Mouse (Mus musculus): Measurements from ENCODE around the gene Ctnnd2.

The Ctnnd2 gene

GRCm38 (mm10) chr15:30387244-30387643 is 214.9 kb downstream of the Ctnnd2 start:
- no peak for DNase-seq

DNA sequence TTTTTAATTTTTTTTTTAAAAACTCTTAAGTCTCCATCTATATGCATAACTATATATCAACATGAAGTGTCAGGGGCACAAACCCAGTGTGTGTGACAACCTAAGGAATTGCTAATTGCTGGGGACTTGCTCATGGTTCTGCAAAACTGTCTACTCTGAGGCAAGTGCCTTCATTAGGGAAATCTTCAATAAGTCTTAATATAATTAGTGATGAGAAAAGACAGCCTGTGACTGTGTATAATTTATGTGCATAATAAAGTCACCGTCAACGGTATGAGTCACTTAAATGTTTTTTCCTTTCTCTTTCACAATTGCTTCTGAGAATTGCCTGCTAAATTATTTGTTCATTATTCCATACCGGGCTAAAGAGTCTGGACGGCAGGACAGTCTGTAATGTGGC is 228.7 kb downstream of the Ctnnd2 start:
- no peak for DNase-seq

DNA sequence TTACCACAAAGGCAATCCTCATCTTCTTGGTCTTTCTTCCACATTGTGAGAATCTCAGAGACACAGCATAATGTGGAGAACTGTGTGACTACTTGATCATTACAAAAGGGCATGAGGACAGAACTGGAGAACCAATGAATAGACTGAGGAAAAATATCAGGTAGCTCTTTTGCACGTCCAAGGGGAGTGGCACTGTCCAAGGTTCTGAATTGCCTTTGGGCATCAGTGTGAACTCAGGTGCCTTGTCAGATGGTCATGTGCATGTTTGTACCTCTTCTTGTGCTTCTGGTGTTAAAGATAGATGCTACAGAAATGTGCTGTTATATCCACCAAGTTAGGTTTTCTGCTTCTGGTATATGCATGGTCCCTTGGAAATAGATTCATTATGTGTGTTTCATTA is 233.9 kb downstream of the Ctnnd2 start:
- DNase-seq = no peak

DNA sequence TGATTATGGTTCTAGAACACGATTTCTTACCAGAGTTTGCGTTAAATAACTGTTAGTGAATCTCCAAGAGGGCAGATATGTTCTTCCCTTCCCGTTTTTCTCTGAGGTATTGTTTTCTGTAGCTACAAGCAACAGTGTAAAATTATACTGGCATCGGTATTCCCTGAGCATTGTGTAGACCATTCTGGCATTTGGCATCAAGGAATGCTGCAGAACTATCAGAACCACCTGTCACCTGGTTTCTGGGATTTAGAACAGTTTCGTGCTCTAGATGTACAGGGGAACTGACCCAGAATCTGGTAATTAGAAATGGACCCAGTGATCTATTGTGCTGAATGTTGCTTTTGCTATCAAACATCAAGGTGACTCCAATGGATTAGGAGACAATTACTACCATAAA is 250.8 kb downstream of the Ctnnd2 start:
- DNase-seq = no peak

- no peak for DNase-seq
These were observed 251.9 kb downstream of the Ctnnd2 start for GRCm38 (mm10) chr15:30424290-30424689.

DNA sequence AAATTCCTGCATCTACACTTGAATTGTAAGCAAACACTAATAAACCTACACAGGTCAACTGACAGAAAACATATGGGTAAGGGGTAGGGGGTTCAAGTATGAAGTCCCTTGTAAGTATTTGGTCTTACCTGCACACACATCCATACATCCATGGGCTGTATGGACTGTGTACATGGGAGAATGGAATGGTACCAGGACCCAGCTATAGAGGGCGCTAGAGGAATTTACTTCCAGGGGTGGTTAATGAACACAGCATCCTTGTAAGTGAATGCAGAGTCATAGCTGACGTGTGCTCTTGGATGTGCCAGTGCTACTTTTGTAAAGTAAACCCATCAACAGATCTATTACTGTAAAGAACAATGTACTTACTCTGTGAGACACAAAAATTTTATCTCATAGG is 254.9 kb downstream of the Ctnnd2 start:
- DNase-seq = peak; percentile 30

GRCm38 (mm10) chr15:30439045-30439444 is 266.7 kb downstream of the Ctnnd2 start:
- no peak for DNase-seq

- no peak for DNase-seq
These were observed 278.4 kb downstream of the Ctnnd2 start for GRCm38 (mm10) chr15:30450765-30451164.

DNA sequence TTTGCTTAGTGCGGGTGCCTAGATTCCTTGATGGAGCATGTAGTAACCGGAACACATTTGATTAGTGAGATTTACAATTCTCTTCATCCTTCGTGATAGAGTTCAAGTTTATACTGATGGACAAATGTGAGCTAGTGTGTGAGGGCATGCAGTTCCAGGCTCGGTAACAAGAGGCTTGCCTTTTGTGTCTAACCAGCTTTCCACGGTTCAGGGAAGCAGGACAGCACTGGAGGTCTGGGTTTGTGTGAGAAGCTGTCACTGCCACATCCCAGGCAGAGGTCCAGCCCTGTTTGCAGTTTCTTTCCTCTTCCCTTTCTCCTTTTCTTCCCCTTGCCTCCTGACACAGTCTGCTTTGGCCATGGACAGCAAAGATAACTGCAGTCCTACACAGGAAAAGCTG is 279.5 kb downstream of the Ctnnd2 start:
- DNase-seq = no peak

DNA sequence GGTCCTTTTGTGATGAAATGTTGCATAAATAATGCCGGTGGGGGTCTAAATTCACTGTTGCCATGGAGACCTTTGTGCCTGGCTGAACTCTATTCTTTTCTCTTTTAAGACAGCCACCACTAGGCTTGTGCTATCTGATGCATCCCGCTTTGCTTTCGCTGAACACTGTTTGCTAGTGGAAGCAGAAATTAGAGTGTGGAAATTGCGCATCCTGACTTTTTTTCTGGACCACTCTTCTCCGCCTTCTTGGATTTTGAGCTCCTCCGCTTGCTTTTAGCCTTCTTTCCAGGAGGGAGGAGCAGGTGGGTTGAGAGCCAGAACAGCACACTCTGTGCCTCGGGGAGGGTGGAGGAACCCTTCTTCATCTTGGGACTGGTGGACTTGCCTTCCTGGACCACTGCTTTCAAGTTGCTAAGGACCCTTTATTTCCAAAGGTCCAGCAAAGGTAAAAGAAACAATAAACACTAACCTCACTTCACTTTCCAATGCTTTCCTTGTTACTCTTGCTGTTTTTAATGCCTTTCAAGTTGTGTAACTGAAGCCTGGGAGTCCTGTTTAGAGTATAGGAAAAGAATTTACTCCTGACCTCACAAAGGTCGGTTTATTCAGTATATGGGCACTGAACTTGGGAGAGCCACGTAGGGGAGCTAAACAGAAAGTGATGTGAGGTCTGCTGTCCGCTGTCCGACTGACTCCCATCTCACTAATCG is 285.3 kb downstream of the Ctnnd2 start:
- DNase-seq = no peak

DNA sequence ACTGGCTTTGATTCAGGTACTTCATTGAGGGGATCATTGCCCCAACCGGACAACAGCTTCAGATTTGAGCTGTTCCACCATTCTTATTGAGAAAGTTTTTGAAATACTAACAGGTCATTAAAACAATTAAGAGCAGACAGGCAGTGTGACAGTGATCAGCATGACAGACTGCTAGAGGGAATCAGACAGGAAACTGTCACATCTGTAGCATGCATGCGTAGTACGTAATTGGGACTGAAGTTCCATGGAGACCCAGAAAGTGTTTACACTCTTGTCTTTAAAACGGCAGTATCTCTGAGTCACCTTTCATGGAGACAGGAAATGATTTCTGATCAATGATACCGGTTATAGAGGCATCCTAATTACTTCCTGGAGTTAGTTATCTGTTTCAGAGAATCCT is 286.3 kb downstream of the Ctnnd2 start:
- DNase-seq = no peak

DNA sequence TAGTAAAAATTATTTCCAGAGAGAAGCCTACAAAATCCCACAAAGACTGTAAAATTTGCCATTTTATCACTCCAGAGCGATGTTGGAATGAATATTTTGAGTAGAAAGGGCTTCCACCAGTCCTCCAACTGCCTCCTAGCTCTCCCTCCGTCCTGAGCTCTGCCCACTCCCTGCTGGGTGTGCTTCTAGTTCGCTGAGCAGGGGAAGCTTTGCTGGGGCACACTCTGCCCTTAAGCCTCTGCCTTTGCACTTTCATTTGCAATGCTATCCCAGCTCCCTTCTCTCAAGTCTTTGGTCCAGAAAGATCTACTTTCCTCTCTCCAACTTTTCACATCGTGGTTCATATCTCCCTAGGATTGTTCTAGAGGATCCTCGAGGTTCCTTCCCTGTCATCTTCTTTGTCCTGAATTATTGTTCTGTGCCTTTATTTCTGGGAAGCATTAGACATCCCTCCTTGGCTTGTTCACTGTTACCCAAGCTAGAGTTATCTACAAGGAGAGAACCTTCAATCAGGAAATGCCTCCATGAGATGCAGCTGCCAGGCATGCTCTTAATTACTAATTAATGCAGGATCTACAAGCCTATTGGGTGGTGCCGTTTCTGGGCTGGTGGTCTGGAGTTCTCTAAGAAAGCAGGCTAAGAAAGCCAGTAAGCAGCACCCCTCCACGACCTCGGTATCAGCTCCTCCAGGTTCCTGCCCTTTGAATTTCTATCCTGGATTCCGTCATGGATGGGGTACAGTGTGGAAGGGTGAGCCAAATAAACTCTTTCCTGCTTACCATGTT is 288.1 kb downstream of the Ctnnd2 start:
- DNase-seq = no peak

DNA sequence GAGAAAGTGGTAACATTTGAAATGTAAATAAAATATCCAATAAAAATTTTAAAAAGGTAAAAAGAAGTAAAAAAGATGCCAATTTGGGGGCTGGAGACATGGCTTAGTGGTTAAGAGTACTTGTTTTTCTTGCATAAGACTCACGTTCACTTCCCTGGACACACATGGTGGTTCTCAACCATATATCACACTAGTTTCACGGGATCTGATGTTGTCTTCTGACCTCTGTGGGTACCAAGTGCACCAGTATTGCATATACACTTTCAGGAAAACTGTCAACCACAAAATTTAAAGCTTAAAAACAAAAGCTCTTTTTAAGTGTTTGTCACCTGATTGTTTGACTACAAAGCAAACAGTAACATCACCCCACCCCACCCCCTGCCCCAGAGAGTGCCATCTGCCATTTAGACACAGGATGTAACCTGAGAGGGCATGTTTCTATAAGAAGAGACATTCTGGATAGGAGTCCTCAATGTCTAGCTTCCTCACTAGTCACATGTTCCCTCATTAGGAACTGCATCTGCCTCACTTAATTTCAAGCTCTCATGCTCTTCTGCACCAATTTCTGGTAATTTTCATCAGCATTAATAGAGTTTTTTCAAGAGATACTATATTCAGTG is 290.5 kb downstream of the Ctnnd2 start:
- no peak for DNase-seq

DNA sequence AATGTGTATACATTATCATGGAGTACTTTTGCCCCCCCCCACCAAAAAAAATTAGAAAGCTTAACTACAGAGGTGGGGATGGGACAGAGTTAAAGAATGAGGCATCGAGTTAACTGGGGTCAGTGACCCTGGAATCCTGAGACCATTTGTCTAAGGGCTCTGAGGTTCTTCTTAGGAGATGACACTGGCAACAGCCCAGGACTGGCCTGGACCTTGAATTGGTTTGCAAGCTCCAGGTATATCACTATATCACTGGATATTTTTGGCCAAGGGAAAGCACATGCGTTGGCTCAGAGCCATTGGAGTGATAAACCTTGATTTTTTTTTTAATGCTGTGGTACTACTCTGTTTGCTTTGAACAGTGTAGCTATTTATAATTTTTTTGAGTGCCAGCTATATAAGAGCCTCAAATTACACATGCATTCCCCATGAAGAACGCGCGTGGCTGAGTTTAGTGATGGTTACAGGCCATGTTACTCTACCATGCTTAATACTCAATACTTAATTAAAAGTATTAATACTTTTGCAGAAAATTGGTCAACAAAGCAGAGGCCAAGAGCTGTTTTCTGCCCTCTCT is 291.2 kb downstream of the Ctnnd2 start:
- DNase-seq = no peak

- no peak for DNase-seq
These were observed 294.7 kb downstream of the Ctnnd2 start for GRCm38 (mm10) chr15:30466950-30467543.

DNA sequence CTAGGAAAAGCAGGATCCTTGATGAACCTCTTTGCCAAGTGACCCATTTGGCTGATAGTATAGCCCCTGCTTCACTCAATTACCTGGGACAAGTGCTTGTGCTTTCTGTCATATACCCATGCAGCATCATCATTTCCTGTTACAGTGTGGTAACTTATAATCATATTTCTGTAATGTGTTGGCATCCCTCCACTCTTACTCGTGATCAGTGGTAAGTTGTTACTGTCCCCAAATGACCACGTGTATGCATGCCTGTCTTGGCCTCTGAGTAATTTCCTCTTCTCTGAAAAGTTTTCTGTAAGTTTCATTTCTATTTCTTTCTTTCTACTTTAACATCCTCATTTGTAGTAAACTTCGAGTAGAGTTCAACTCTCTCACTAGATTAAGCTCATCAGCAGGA is 296.4 kb downstream of the Ctnnd2 start:
- no peak for DNase-seq

DNA sequence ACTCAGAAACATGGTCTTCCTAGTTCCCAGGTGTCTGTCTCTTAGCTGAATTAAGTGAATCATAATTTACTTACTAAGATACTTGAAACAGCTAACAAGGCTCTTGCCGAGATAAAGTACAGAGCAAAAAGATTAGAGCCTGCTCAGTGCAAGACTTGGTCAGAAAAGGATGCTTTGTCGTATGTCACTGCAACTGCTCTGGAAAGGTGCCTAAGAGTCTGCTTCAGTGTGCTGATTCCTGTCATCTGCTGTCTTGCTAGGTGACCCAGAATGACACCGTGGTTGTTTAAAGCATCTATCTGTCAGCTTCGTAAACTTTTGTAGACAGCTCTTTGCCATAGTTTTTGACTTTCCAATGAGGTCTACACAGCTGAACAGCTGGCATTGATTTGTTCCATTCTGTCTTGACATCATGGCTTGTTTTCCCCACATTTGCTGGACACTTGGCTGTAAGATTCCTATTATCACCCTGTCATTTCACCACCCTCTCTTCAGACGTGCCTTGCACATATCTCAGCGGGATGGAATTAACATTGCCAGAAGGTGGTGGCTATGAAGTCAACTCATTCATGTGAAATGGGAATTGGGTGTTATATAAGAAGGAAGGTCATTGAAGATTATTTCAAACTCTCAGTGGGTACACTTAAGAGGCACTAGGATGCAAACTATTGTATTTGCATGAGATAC is 299.0 kb downstream of the Ctnnd2 start:
- no peak for DNase-seq

DNA sequence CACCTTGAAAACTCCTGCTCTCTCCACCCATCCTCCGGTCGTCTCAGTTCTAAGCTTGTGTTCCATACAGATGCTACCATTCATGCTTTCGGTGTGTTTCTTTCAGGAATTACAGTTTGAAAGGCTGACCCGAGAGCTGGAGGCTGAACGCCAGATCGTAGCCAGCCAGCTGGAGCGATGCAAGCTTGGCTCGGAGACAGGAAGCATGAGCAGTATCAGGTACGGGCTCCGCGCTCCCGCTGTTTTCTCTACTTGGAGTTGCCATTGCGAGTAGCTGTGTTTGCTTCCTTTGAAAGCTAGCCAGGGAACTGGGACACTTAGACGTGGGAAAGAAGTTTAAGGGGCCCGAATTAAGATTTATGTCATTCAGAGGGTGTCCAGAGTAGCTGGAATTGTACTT is 308.3 kb downstream of the Ctnnd2 start:
- DNase-seq = no peak

- no peak for DNase-seq
These were observed 334.1 kb downstream of the Ctnnd2 start for GRCm38 (mm10) chr15:30506476-30506875.

DNA sequence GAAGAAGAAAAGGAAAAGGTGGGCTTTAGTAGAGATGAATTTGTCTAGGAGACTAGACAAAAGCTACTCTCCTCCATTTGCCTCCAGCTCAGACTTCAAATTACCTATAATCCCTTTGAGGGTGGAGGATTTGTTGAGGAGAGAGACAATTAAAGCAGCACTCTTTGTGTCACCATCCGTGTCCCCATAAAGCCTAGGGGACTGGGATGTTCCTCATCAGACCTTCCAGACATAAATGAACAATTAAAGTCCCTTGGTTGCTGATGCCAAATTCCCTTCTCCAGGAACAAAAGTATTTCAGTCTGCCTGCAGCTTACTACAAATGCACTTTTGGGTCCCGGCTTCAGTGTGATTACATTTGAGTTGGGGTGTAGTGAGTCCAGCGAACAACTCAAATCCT is 340.1 kb downstream of the Ctnnd2 start:
- DNase-seq = no peak

- DNase-seq = no peak
These were observed 340.7 kb downstream of the Ctnnd2 start for GRCm38 (mm10) chr15:30513122-30513521.

DNA sequence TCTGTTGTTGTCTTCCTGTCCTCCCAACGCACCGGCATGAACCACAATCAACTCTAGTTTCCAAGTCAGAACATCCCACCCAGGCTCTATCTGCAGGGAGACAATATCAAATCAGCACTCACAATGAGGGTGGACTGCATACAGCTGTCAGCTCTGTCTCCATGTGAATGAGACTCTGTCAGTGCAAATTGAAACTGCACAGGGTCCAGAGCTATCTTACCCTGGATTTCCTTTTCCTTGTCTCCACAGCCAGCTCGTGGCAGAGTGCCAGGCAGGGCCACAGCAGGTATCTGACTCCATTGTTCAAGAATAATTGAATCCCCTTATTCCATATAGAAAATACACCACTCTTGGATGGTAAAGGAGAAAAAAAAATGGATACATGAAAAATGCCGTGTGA is 343.0 kb downstream of the Ctnnd2 start:
- DNase-seq = no peak

DNA sequence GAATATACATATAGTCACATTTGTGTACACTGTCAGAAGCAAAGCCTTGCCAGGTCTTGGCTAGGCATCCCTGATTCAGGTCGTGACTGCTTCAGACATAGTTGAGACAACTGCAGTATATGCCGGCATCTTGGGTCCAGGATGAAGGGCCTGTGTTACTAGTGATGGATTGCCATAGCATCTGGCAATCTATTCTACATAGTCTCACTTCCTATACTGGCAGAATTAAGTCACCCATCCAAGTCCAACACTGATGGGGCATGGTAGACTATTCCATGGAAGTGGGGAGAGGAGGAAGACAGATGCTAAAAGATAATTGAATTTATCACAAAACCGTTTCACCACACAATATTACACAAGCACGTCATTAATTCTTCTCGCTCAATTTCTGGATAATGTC is 369.1 kb downstream of the Ctnnd2 start:
- no peak for DNase-seq
